Mouse (Mus musculus): ENCODE measurements around the gene Fam189a1.

GRCm38 (mm10) chr7:65056864-65057263, 99.5 kb downstream of the Fam189a1 start:
- TF ChIP-seq CTCF (conservative IDR thresholded peaks at IDR 0.05; ENCODE audit: insufficient read depth, insufficient read length, low read depth, low read length) (no peak), POLR2A (IDR thresholded peaks at IDR 0.05; ENCODE audit: low read depth, low read length) (no peak)

All from kidney, adult 2 months (tissue).